Mouse (Mus musculus): ENCODE results near the gene Rrp12. TPM values are rescaled to one million over a fixed set of nuclear protein-coding genes. Genes with fewer than 3 reads are reported as not detected.
A peak's percentile ranks its signal among the peaks of the same experiment; 100 is the strongest.

Gene Rrp12
- polyA plus RNA-seq, 1 experiment from 2014 or later: 6.3 TPM

DNA sequence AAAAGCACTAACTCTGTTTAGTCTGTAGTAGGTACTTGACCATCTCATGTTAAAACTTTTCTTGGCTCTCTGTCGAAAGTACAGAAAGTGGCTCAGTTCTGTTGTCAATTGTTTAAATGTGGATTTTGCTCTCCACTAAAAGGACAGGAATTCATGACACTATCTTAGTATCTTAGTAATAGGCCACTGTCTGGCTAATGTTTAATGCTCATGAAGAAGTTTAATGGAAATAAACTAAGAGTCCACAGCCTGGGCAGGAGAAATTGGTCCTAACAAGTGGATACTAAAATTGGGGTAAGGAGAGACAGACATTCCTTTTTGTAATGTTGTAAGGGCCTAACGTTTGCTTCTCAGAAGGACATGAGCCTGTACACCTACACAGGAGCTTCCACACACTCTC, 14.4 kb upstream of the Rrp12 start:
- Histone ChIP-seq H3K27ac (replicated peaks) (no peak overlapping the region), H3K9me3 (ENCODE audit: control insufficient read depth, low read length) (no peaks in the 10 kb centered on the region), H3K9ac (ENCODE audit: low read length) (no peak overlapping the region), H3K4me3 (ENCODE audit: low read depth, low read length) (no peak overlapping the region), H3K4me1 (replicated peaks; ENCODE audit: control insufficient read depth, insufficient read depth) (peaks cover 9% of the 10 kb centered on the region; the same call in 1 of the 2 replicates), H3K27me3 (ENCODE audit: control insufficient read depth, insufficient read depth, low read length) (no peaks in the 10 kb centered on the region), H3K36me3 (ENCODE audit: control insufficient read depth, insufficient read depth, low read length) (no peaks in the 10 kb centered on the region), H3K4me2 (replicated peaks; ENCODE audit: low read depth) (no peak overlapping the region)
- TF ChIP-seq CTCF (IDR thresholded peaks at IDR 0.05; ENCODE audit: low read depth) (no peak), EP300 (optimal IDR thresholded peaks at IDR 0.05) (no peak)
- ATAC-seq (ENCODE audit: low FRiP score, low TSS enrichment): no peak
- 67% methylated on average over 2 of the region's 2 CpGs for WGBS
- DNase-seq (ENCODE audit: low spot score): no peak

GRCm38 (mm10) chr19:41908736-41909135, 12.8 kb upstream of the Rrp12 start:
- H3K36me3 ChIP-seq (ENCODE audit: control insufficient read depth, insufficient read depth, low read length): no peaks in the 10 kb centered on the region
- 65% methylated on average over 3 of the region's 3 CpGs for WGBS
- no peak overlapping the region for H3K4me3 ChIP-seq (ENCODE audit: low read depth, low read length)
- no peak for DNase-seq (ENCODE audit: low spot score)
- ATAC-seq (ENCODE audit: low FRiP score, low TSS enrichment): no peak
- H3K27ac ChIP-seq (replicated peaks): no peak overlapping the region
- H3K27me3 ChIP-seq (ENCODE audit: control insufficient read depth, insufficient read depth, low read length): no peaks in the 10 kb centered on the region
- no peak overlapping the region for H3K4me2 ChIP-seq (replicated peaks; ENCODE audit: low read depth)
- peaks cover 7% of the 10 kb centered on the region; the same call in 1 of the 2 replicates for H3K4me1 ChIP-seq (replicated peaks; ENCODE audit: control insufficient read depth, insufficient read depth)
- H3K9me3 ChIP-seq (ENCODE audit: control insufficient read depth, low read length): no peaks in the 10 kb centered on the region
- no peak overlapping the region for H3K9ac ChIP-seq (ENCODE audit: low read length)
- TF ChIP-seq EP300 (optimal IDR thresholded peaks at IDR 0.05): no peak
- TF ChIP-seq CTCF (IDR thresholded peaks at IDR 0.05; ENCODE audit: low read depth): no peak

GRCm38 (mm10) chr19:41907079-41907760, 11.2 kb upstream of the Rrp12 start:
- no peak overlapping the region for H3K9ac ChIP-seq (ENCODE audit: low read length)
- H3K9me3 ChIP-seq (ENCODE audit: control insufficient read depth, low read length): no peaks in the 10 kb centered on the region
- TF ChIP-seq CTCF (IDR thresholded peaks at IDR 0.05; ENCODE audit: low read depth) (no peak), EP300 (optimal IDR thresholded peaks at IDR 0.05) (no peak)
- peak overlapping the region; percentile 14; the same call in 1 of the 2 replicates for H3K4me2 ChIP-seq (replicated peaks; ENCODE audit: low read depth)
- H3K4me3 ChIP-seq (ENCODE audit: low read depth, low read length): no peak overlapping the region
- no peaks in the 10 kb centered on the region for H3K36me3 ChIP-seq (ENCODE audit: control insufficient read depth, insufficient read depth, low read length)
- 21% methylated on average over 8 of the region's 8 CpGs for WGBS
- peak overlapping the region; percentile 79 for H3K27ac ChIP-seq (replicated peaks)
- DNase-seq (ENCODE audit: low spot score) (peak; percentile 49), ATAC-seq (ENCODE audit: low FRiP score, low TSS enrichment) (peak; percentile 2; the same call in 1 of the 2 replicates)
- H3K27me3 ChIP-seq (ENCODE audit: control insufficient read depth, insufficient read depth, low read length): no peaks in the 10 kb centered on the region
- H3K4me1 ChIP-seq (replicated peaks; ENCODE audit: control insufficient read depth, insufficient read depth): 0 out of 2 replicates have a peak, but pooled peaks cover 3% of the 10 kb centered on the region

GRCm38 (mm10) chr19:41906311-41907078, 10.5 kb upstream of the Rrp12 start:
- Histone ChIP-seq H3K4me2 (replicated peaks; ENCODE audit: low read depth) (0 out of 2 replicates have a peak overlapping the region, but pooled peaks have one; percentile 14), H3K4me1 (replicated peaks; ENCODE audit: control insufficient read depth, insufficient read depth) (0 out of 2 replicates have a peak, but pooled peaks cover 3% of the 10 kb centered on the region), H3K27me3 (ENCODE audit: control insufficient read depth, insufficient read depth, low read length) (no peaks in the 10 kb centered on the region), H3K4me3 (ENCODE audit: low read depth, low read length) (no peak overlapping the region), H3K9ac (ENCODE audit: low read length) (no peak overlapping the region), H3K27ac (replicated peaks) (peak overlapping the region; percentile 79), H3K9me3 (ENCODE audit: control insufficient read depth, low read length) (no peaks in the 10 kb centered on the region), H3K36me3 (ENCODE audit: control insufficient read depth, insufficient read depth, low read length) (no peaks in the 10 kb centered on the region)
- peak; percentile 39 for DNase-seq (ENCODE audit: low spot score)
- 39% methylated on average over 6 of the region's 6 CpGs for WGBS
- no peak for TF ChIP-seq EP300 (optimal IDR thresholded peaks at IDR 0.05)
- TF ChIP-seq CTCF (IDR thresholded peaks at IDR 0.05; ENCODE audit: low read depth): no peak; the same call in 1 of the 2 replicates
- 0 out of 2 replicates have a peak, but pooled peaks have one; percentile 16 for ATAC-seq (ENCODE audit: low FRiP score, low TSS enrichment)

DNA sequence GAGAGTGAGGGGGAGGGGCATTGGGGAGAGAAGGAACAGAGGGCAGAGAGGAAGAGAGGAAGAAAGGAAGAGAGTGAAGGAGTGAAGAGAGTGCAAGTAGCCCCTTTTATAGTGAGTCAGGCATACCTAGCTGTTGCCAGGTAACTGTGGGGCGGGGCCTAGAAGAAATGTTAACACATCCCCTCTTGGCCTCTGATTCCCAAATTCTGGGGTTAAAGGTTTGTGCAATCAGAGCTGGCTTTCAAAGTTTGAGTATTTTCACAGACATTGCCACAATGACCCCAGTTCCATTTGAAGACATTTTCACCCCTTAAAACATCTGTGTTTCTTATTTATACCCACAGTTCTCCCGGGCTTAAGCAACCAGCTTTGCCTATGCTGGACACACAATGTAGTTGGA, 9.3 kb upstream of the Rrp12 start:
- Histone ChIP-seq H3K27ac (replicated peaks) (no peak overlapping the region), H3K27me3 (ENCODE audit: control insufficient read depth, insufficient read depth, low read length) (no peaks in the 10 kb centered on the region), H3K36me3 (ENCODE audit: control insufficient read depth, insufficient read depth, low read length) (no peaks in the 10 kb centered on the region), H3K4me3 (ENCODE audit: low read depth, low read length) (no peak overlapping the region), H3K4me1 (replicated peaks; ENCODE audit: control insufficient read depth, insufficient read depth) (0 out of 2 replicates have a peak, but pooled peaks cover 3% of the 10 kb centered on the region), H3K9me3 (ENCODE audit: control insufficient read depth, low read length) (no peaks in the 10 kb centered on the region), H3K4me2 (replicated peaks; ENCODE audit: low read depth) (no peak overlapping the region), H3K9ac (ENCODE audit: low read length) (no peak overlapping the region)
- ATAC-seq (ENCODE audit: low FRiP score, low TSS enrichment) (no peak), DNase-seq (ENCODE audit: low spot score) (no peak)
- no peak for TF ChIP-seq CTCF (IDR thresholded peaks at IDR 0.05; ENCODE audit: low read depth)
- no peak for TF ChIP-seq EP300 (optimal IDR thresholded peaks at IDR 0.05)
- 87% methylated on average over 2 of the region's 2 CpGs for WGBS

Data from stomach, postnatal 0 days (tissue).